Mouse (Mus musculus): ENCODE results near the gene Tnfrsf1b. TPM values are rescaled to one million over a fixed set of nuclear protein-coding genes. Genes with fewer than 3 reads are reported as not detected.
A peak's percentile ranks its signal among the peaks of the same experiment; 100 is the strongest.

The Tnfrsf1b gene
- polyA plus RNA-seq, 1 experiment from 2014 or later: 8.4 TPM

GRCm38 (mm10) chr4:145201424-145201823, 45.2 kb downstream of the Tnfrsf1b start:
- 52% methylated on average over 3 of the region's 3 CpGs for WGBS
- no peak for ATAC-seq

GRCm38 (mm10) chr4:145199982-145200699, 46.5 kb downstream of the Tnfrsf1b start:
- Histone ChIP-seq H3K9me3 (ENCODE audit: low read length) (no peaks in the 10 kb centered on the region), H3K4me3 (ENCODE audit: low read depth, low read length) (no peak overlapping the region), H3K27me3 (replicated peaks; ENCODE audit: insufficient read depth, low read length) (no peaks in the 10 kb centered on the region), H3K4me2 (replicated peaks; ENCODE audit: low read depth, low read length) (0 out of 2 replicates have a peak overlapping the region, but pooled peaks have one; percentile 25), H3K27ac (ENCODE audit: low read length) (peak overlapping the region; percentile 80), H3K9ac (replicated peaks; ENCODE audit: low read depth) (no peak overlapping the region), H3K4me1 (ENCODE audit: insufficient read depth, low read depth, low read length) (peaks cover 10% of the 10 kb centered on the region; the same call in 1 of the 2 replicates), H3K36me3 (ENCODE audit: insufficient read depth, low read length) (no peaks in the 10 kb centered on the region)
- WGBS: 11% methylated on average over 11 of the region's 11 CpGs
- ATAC-seq (peak; percentile 93), DNase-seq (ENCODE audit: low spot score) (peak; percentile 94)
- TF ChIP-seq CTCF (IDR thresholded peaks at IDR 0.05): no peak
- TF ChIP-seq EP300 (IDR thresholded peaks at IDR 0.05): no peak; the same call in 1 of the 2 replicates

More at GRCm38 (mm10) chr4:145201424-145201823, 45.2 kb downstream of the Tnfrsf1b start:
- Histone ChIP-seq H3K27ac (ENCODE audit: low read length) (no peak overlapping the region), H3K9ac (replicated peaks; ENCODE audit: low read depth) (no peak overlapping the region), H3K9me3 (ENCODE audit: low read length) (no peaks in the 10 kb centered on the region), H3K36me3 (ENCODE audit: insufficient read depth, low read length) (no peaks in the 10 kb centered on the region), H3K4me1 (ENCODE audit: insufficient read depth, low read depth, low read length) (peaks cover 10% of the 10 kb centered on the region; the same call in 1 of the 2 replicates), H3K4me2 (replicated peaks; ENCODE audit: low read depth, low read length) (no peak overlapping the region), H3K4me3 (ENCODE audit: low read depth, low read length) (no peak overlapping the region), H3K27me3 (replicated peaks; ENCODE audit: insufficient read depth, low read length) (no peaks in the 10 kb centered on the region)
- TF ChIP-seq CTCF (IDR thresholded peaks at IDR 0.05): no peak
- DNase-seq (ENCODE audit: low spot score): peak; percentile 31

GRCm38 (mm10) chr4:145196586-145196985, 50.1 kb downstream of the Tnfrsf1b start:
- 0 out of 2 replicates have a peak, but pooled peaks have one; percentile 8 for TF ChIP-seq CTCF (IDR thresholded peaks at IDR 0.05)
- TF ChIP-seq EP300 (IDR thresholded peaks at IDR 0.05): no peak
- H3K4me2 ChIP-seq (replicated peaks; ENCODE audit: low read depth, low read length): no peak overlapping the region
- 74% methylated on average over 4 of the region's 4 CpGs for WGBS
- ATAC-seq: no peak
- no peak overlapping the region for H3K9ac ChIP-seq (replicated peaks; ENCODE audit: low read depth)
- no peaks in the 10 kb centered on the region for H3K36me3 ChIP-seq (ENCODE audit: insufficient read depth, low read length)
- DNase-seq (ENCODE audit: low spot score): no peak
- H3K4me3 ChIP-seq (ENCODE audit: low read depth, low read length): no peak overlapping the region
- H3K27ac ChIP-seq (ENCODE audit: low read length): no peak overlapping the region
- no peaks in the 10 kb centered on the region for H3K9me3 ChIP-seq (ENCODE audit: low read length)
- no peaks in the 10 kb centered on the region for H3K27me3 ChIP-seq (replicated peaks; ENCODE audit: insufficient read depth, low read length)
- H3K4me1 ChIP-seq (ENCODE audit: insufficient read depth, low read depth, low read length): peaks cover 15% of the 10 kb centered on the region

- H3K27ac ChIP-seq (ENCODE audit: low read length): no peak overlapping the region
- H3K36me3 ChIP-seq (ENCODE audit: insufficient read depth, low read length): 0 out of 2 replicates have a peak, but pooled peaks cover 2% of the 10 kb centered on the region
- H3K9me3 ChIP-seq (ENCODE audit: low read length): no peaks in the 10 kb centered on the region
- no peaks in the 10 kb centered on the region for H3K27me3 ChIP-seq (replicated peaks; ENCODE audit: insufficient read depth, low read length)
- DNase-seq (ENCODE audit: low spot score) (no peak), ATAC-seq (no peak)
- peaks cover 8% of the 10 kb centered on the region for H3K4me1 ChIP-seq (ENCODE audit: insufficient read depth, low read depth, low read length)
- H3K4me3 ChIP-seq (ENCODE audit: low read depth, low read length): peak overlapping the region; percentile 98; the same call in 1 of the 2 replicates
- 20% methylated on average over 5 of the region's 5 CpGs for WGBS
- H3K9ac ChIP-seq (replicated peaks; ENCODE audit: low read depth): no peak overlapping the region
- TF ChIP-seq CTCF (IDR thresholded peaks at IDR 0.05) (no peak), EP300 (IDR thresholded peaks at IDR 0.05) (no peak)
- peak overlapping the region; percentile 73; the same call in 1 of the 2 replicates for H3K4me2 ChIP-seq (replicated peaks; ENCODE audit: low read depth, low read length)
Measured at GRCm38 (mm10) chr4:145195172-145195571, 51.5 kb downstream of the Tnfrsf1b start.

GRCm38 (mm10) chr4:145194559-145195162, 52.0 kb downstream of the Tnfrsf1b start, which contains the start of gene Vps13d:
TSS of gene Vps13d (minus strand) at chr4:145195005.
- DNase-seq (ENCODE audit: low spot score) (peak; percentile 96), ATAC-seq (peak; percentile 94)
- Histone ChIP-seq H3K9me3 (ENCODE audit: low read length) (no peaks in the 10 kb centered on the region), H3K27ac (ENCODE audit: low read length) (peak within 1 kb of the TSS; percentile 85), H3K36me3 (ENCODE audit: insufficient read depth, low read length) (0 out of 2 replicates have a peak, but pooled peaks cover 7% of the 10 kb centered on the region), H3K4me1 (ENCODE audit: insufficient read depth, low read depth, low read length) (peaks cover 5% of the 10 kb centered on the region), H3K9ac (replicated peaks; ENCODE audit: low read depth) (peak within 1 kb of the TSS; percentile 91), H3K4me3 (ENCODE audit: low read depth, low read length) (peak within 1 kb of the TSS; percentile 98), H3K4me2 (replicated peaks; ENCODE audit: low read depth, low read length) (peak within 1 kb of the TSS; percentile 73), H3K27me3 (replicated peaks; ENCODE audit: insufficient read depth, low read length) (no peaks in the 10 kb centered on the region)
- no peak for TF ChIP-seq EP300 (IDR thresholded peaks at IDR 0.05)
- TF ChIP-seq CTCF (IDR thresholded peaks at IDR 0.05): peak; percentile 99
- 0% methylated on average over 37 of the region's 53 CpGs for WGBS

GRCm38 (mm10) chr4:145193991-145194511, 52.6 kb downstream of the Tnfrsf1b start:
- Histone ChIP-seq H3K4me3 (ENCODE audit: low read depth, low read length) (peak overlapping the region; percentile 98), H3K27ac (ENCODE audit: low read length) (peak overlapping the region; percentile 85), H3K9me3 (ENCODE audit: low read length) (no peaks in the 10 kb centered on the region), H3K27me3 (replicated peaks; ENCODE audit: insufficient read depth, low read length) (no peaks in the 10 kb centered on the region), H3K4me1 (ENCODE audit: insufficient read depth, low read depth, low read length) (peaks cover 5% of the 10 kb centered on the region), H3K9ac (replicated peaks; ENCODE audit: low read depth) (peak overlapping the region; percentile 91), H3K36me3 (ENCODE audit: insufficient read depth, low read length) (0 out of 2 replicates have a peak, but pooled peaks cover 8% of the 10 kb centered on the region), H3K4me2 (replicated peaks; ENCODE audit: low read depth, low read length) (peak overlapping the region; percentile 73)
- DNase-seq (ENCODE audit: low spot score) (peak; percentile 60), ATAC-seq (peak; percentile 28)
- under 1% methylated on average over 10 of the region's 10 CpGs for WGBS
- TF ChIP-seq CTCF (IDR thresholded peaks at IDR 0.05): 0 out of 2 replicates have a peak, but pooled peaks have one; percentile 4
- no peak for TF ChIP-seq EP300 (IDR thresholded peaks at IDR 0.05)

Data from lung, postnatal 0 days (tissue).